Mouse (Mus musculus) kidney, embryonic 16.5 days (tissue): Measurements from ENCODE around the gene Gstp1. TPM values are rescaled to one million over a fixed set of nuclear protein-coding genes. Genes with fewer than 3 reads are reported as not detected.

Experiments used
- ATAC-seq: fragments of 200-750 bp; cut with Nextera tagmentation; 2 replicates; pipeline ENCODE4 v1.8.0; 2017; ENCODE audit warnings: moderate TSS enrichment; ENCODE audit not compliant: low FRiP score, low TSS enrichment
- H3K27ac ChIP-seq: fragments of 300-500 bp; sonication (generic); 2 replicates; pipeline ENCODE4 v1.5.1; 2014; ENCODE audit warnings: low read length
- H3K27me3 ChIP-seq: fragments of 300-500 bp; sonication (generic); 2 replicates; pipeline ENCODE4 v1.6.1; 2014; ENCODE audit warnings: low read length, control low read depth, mixed read lengths; ENCODE audit not compliant: insufficient read depth
- H3K36me3 ChIP-seq: fragments of 300-500 bp; sonication (generic); 2 replicates; pipeline ENCODE4 v1.6.1; 2014; ENCODE audit warnings: low read length, control low read depth, mixed read lengths; ENCODE audit not compliant: insufficient read depth
- H3K4me1 ChIP-seq: fragments of 300-500 bp; sonication (generic); 2 replicates; pipeline ENCODE4 v1.6.1; 2014; ENCODE audit warnings: low read length, control low read depth, mixed read lengths; ENCODE audit not compliant: insufficient read depth
- H3K4me2 ChIP-seq: fragments of 300-500 bp; sonication (generic); replicated peaks from 2 replicates; pipeline ENCODE4 v1.6.1; 2014; ENCODE audit warnings: low read depth, low read length
- H3K4me3 ChIP-seq: fragments of 300-500 bp; sonication (generic); 2 replicates; pipeline ENCODE4 v1.5.1; 2014; ENCODE audit warnings: mild to moderate bottlenecking, low read length
- H3K9ac ChIP-seq: fragments of 300-500 bp; sonication (generic); replicated peaks from 2 replicates; pipeline ENCODE4 v1.6.1; 2014; ENCODE audit warnings: low read length
- H3K9me3 ChIP-seq: fragments of 300-500 bp; sonication (generic); 2 replicates; pipeline ENCODE4 v1.6.1; 2016; ENCODE audit warnings: low read length, control low read depth
- WGBS: fragments of 180-500 bp; shearing (Covaris S2); extraction: QIAGEN DNeasy Blood & Tissue Kit; methylation state at CpG from one replicate; pipeline ENCODE4 v1.1.7; 2014; 5-methylcytosine and 5-hydroxymethylcytosine counted together
- polyA plus RNA-seq: library from polyadenylated mRNA; unstranded; fragments of >200 nt; fragmentation: Nextera tagmentation; extraction: Ambion mirVana; gene quantifications from 2 replicates; pipeline ENCODE4 v1.2.1, GENCODE M21; 2015

The Gstp1 gene
- polyA plus RNA-seq: 526 and 535 TPM in 2 replicates

DNA sequence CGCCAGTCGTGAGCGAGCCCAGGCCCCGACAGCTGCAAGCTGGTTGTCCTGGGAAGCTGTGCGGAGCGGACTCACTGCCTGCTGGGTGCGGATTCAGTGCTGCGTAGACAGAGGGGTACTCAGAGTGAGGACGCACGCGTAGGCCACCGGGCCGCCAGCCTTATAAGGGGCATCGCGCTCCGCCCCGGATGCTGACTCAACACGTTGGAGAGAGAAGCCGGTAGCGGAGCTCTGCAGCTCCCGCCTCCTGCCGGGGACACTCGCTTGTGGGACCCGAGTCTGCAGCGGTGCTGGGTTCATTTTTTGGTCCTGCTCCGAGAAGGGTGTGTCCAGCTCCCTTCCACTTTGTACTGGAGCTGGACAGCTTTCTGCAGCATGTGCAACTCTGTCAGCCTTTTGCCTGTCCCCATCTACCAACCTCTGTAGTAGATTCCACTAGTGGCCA, at the start of gene Gstp1:
TSS of gene Gstp1 (minus strand) at position 198 of the 445 bp plus-strand sequence.
- peak within 1 kb of the TSS; percentile 95 for H3K9ac ChIP-seq
- H3K4me3 ChIP-seq: peak within 1 kb of the TSS; percentile 81
- H3K9me3 ChIP-seq: no peaks in the 10 kb centered on the region
- no peaks in the 10 kb centered on the region for H3K27me3 ChIP-seq
- H3K4me2 ChIP-seq: peak within 1 kb of the TSS; percentile 77
- H3K4me1 ChIP-seq: peaks cover 20% of the 10 kb centered on the region
- H3K27ac ChIP-seq: peak within 1 kb of the TSS; percentile 79
- peak; percentile 87 for ATAC-seq
- H3K36me3 ChIP-seq: peaks cover 4% of the 10 kb centered on the region
- WGBS: 0% methylated on average over 26 of the region's 26 CpGs

GRCm38 (mm10) chr19:4087090-4087489, 49.3 kb upstream of the Gstp1 start:
- H3K36me3 ChIP-seq: no peaks in the 10 kb centered on the region
- H3K27me3 ChIP-seq: no peaks in the 10 kb centered on the region
- no peak overlapping the region for H3K27ac ChIP-seq
- H3K9ac ChIP-seq: no peak overlapping the region
- H3K4me1 ChIP-seq: no peaks in the 10 kb centered on the region
- H3K9me3 ChIP-seq: no peaks in the 10 kb centered on the region
- 78% methylated on average over 5 of the region's 5 CpGs for WGBS
- ATAC-seq: no peak
- no peak overlapping the region for H3K4me2 ChIP-seq
- H3K4me3 ChIP-seq: no peak overlapping the region

DNA sequence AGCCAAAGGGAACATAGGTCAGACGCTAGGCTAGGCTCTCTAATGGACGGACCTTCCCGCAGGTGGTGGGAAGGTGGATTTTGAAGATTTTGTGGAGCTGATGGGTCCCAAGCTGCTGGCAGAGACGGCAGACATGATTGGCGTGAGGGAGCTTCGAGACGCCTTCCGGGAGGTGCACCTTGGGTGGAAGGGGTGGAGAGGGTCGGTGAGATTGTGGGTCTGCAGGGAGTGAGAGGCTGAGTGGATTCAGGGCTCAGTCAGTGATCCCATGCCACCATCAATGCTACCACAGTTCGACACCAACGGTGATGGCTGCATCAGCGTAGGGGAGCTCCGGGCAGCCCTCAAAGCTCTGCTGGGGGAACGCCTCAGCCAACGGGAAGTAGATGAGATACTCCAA, 48.4 kb upstream of the Gstp1 start:
- no peaks in the 10 kb centered on the region for H3K9me3 ChIP-seq
- H3K36me3 ChIP-seq: no peaks in the 10 kb centered on the region
- no peak overlapping the region for H3K4me2 ChIP-seq
- no peak overlapping the region for H3K4me3 ChIP-seq
- no peaks in the 10 kb centered on the region for H3K27me3 ChIP-seq
- no peak overlapping the region for H3K9ac ChIP-seq
- WGBS: 91% methylated on average over 15 of the region's 15 CpGs
- no peak overlapping the region for H3K27ac ChIP-seq
- no peak for ATAC-seq
- H3K4me1 ChIP-seq: no peaks in the 10 kb centered on the region

DNA sequence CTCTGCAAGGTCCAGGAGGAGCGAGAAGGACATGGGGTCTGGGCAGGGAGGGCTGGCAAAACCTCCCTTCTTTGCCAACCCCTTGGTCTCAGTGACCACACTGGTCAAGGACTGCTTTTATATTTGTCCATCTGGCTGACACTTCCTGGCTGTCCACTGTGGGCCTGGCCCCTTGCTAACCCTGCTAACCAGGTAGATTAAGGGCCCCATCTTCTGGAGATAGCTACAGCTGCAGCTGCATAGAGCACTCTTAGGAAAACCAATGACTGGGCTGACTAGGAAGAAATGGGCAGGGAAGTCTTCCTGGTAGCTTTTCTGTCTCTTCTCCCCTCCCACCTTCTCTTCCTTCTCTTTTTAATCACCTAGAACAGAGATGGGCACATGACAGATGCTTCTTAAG, 47.2 kb upstream of the Gstp1 start:
- 85% methylated on average over 1 of the region's 1 CpGs for WGBS
- Histone ChIP-seq H3K9me3 (no peaks in the 10 kb centered on the region), H3K36me3 (no peaks in the 10 kb centered on the region), H3K27me3 (no peaks in the 10 kb centered on the region), H3K4me1 (no peaks in the 10 kb centered on the region), H3K4me3 (no peak overlapping the region), H3K9ac (no peak overlapping the region), H3K27ac (no peak overlapping the region), H3K4me2 (no peak overlapping the region)
- no peak for ATAC-seq

DNA sequence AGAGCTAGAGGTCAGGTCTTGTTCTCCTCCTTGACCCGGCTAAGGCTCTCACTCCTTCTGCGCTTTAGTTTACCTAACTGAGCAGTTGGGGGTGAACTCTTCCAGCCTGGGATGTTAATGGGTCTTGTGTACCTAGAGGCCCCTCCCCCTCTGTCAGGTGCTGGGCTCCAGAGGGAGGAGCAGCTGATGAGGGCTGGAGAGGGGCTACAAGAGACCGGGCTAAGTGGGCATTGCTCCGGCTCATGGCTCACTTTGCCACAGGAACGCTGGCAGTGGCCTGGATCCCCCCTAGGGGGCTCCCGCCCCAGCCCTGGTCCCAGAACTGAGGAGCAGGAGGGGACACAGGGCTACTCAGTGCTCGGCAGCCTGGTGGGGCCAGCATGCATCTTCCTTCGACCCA, 46.0 kb upstream of the Gstp1 start:
- Histone ChIP-seq H3K36me3 (no peaks in the 10 kb centered on the region), H3K4me2 (no peak overlapping the region), H3K4me3 (no peak overlapping the region), H3K27ac (no peak overlapping the region), H3K4me1 (no peaks in the 10 kb centered on the region), H3K9me3 (no peaks in the 10 kb centered on the region), H3K9ac (no peak overlapping the region; the same call in 1 of the 2 replicates), H3K27me3 (no peaks in the 10 kb centered on the region)
- no peak for ATAC-seq
- 27% methylated on average over 8 of the region's 8 CpGs for WGBS

GRCm38 (mm10) chr19:4083316-4083715, 45.5 kb upstream of the Gstp1 start:
- no peaks in the 10 kb centered on the region for H3K27me3 ChIP-seq
- ATAC-seq: no peak
- no peak overlapping the region for H3K4me2 ChIP-seq
- H3K4me3 ChIP-seq: no peak overlapping the region
- H3K4me1 ChIP-seq: no peaks in the 10 kb centered on the region
- H3K9ac ChIP-seq: no peak overlapping the region; the same call in 1 of the 2 replicates
- WGBS: 89% methylated on average over 7 of the region's 7 CpGs
- no peak overlapping the region for H3K27ac ChIP-seq
- H3K36me3 ChIP-seq: no peaks in the 10 kb centered on the region
- no peaks in the 10 kb centered on the region for H3K9me3 ChIP-seq

DNA sequence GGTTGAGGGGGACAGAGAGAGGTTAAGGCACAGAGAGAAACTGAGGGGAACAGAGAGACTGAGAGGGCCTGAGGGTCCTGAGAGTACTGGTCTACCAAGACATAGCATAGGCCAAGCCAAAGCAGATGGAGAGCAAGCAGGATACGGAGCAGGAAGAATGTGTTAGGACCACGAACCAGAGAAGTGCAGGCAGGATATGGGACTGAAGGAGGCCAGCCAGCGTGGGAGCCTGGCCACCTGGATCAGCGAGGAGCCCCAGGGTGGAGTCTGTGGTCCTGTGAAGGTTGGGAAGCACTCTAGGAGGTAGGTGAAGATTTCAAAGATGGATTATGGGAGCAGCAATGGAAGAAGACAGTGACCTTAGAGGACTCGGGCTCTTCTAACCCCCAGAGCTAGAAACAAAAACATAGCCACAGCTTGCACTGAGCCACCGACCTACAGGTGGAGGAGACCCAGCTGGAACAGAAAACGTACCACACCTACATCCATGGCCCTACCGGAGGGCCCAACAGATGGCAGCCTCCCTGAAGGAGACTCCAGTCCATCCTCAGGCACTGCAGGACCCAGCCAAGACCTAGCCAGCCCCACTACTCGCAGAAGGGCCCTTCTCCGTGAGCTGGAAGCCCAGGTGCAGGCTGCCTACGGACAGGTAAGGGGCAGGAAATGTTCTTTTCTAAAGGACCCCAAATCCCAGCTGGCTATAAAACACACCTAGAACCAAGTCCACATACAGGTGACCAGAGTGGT, 44.6 kb upstream of the Gstp1 start:
- no peaks in the 10 kb centered on the region for H3K27me3 ChIP-seq
- no peak overlapping the region for H3K9ac ChIP-seq
- no peak for ATAC-seq
- no peak overlapping the region for H3K4me2 ChIP-seq
- H3K4me3 ChIP-seq: no peak overlapping the region
- H3K4me1 ChIP-seq: no peaks in the 10 kb centered on the region
- H3K27ac ChIP-seq: no peak overlapping the region
- H3K36me3 ChIP-seq: no peaks in the 10 kb centered on the region
- H3K9me3 ChIP-seq: no peaks in the 10 kb centered on the region
- 83% methylated on average over 11 of the region's 11 CpGs for WGBS

- WGBS: 32% methylated on average over 3 of the region's 3 CpGs
- Histone ChIP-seq H3K4me3 (no peak within 1 kb of the TSS), H3K9me3 (no peaks in the 10 kb centered on the region), H3K4me2 (no peak within 1 kb of the TSS), H3K27ac (no peak within 1 kb of the TSS), H3K36me3 (no peaks in the 10 kb centered on the region), H3K4me1 (no peaks in the 10 kb centered on the region), H3K27me3 (no peaks in the 10 kb centered on the region), H3K9ac (no peak within 1 kb of the TSS)
- 0 out of 2 replicates have a peak, but pooled peaks have one; percentile 59 for ATAC-seq
These were observed 43.6 kb upstream of the Gstp1 start, which contains the start of gene Cabp2 for GRCm38 (mm10) chr19:4081394-4081793. Cabp2 (plus strand) TSS chr19:4081578.

- H3K36me3 ChIP-seq: no peaks in the 10 kb centered on the region
- H3K27me3 ChIP-seq: no peaks in the 10 kb centered on the region
- no peak overlapping the region for H3K4me2 ChIP-seq
- no peak overlapping the region for H3K9ac ChIP-seq
- H3K9me3 ChIP-seq: no peaks in the 10 kb centered on the region
- no peak overlapping the region for H3K27ac ChIP-seq
- WGBS: 65% methylated on average over 8 of the region's 8 CpGs
- no peaks in the 10 kb centered on the region for H3K4me1 ChIP-seq
- no peak for ATAC-seq
- H3K4me3 ChIP-seq: no peak overlapping the region
These were observed 42.8 kb upstream of the Gstp1 start for GRCm38 (mm10) chr19:4080511-4081009.

GRCm38 (mm10) chr19:4079594-4079993, 41.8 kb upstream of the Gstp1 start:
- Histone ChIP-seq H3K9me3 (no peaks in the 10 kb centered on the region), H3K36me3 (no peaks in the 10 kb centered on the region), H3K4me1 (no peaks in the 10 kb centered on the region), H3K9ac (no peak overlapping the region), H3K27ac (no peak overlapping the region), H3K27me3 (no peaks in the 10 kb centered on the region), H3K4me2 (no peak overlapping the region), H3K4me3 (no peak overlapping the region)
- WGBS: 85% methylated on average over 1 of the region's 1 CpGs
- ATAC-seq: no peak
